Mouse (Mus musculus) bone marrow macrophage, adult 2 months (primary cell): ENCODE results near the gene Scgb3a1.

Source experiments
- CTCF ChIP-seq: IDR thresholded peaks from 2 replicates; pipeline ENCODE4 v1.5.1; 2012; ENCODE audit warnings: low read depth, mild to moderate bottlenecking, low read length, moderate library complexity
- POLR2A ChIP-seq: IDR thresholded peaks from 2 replicates; pipeline ENCODE4 v1.6.1; 2012; ENCODE audit warnings: mild to moderate bottlenecking, low read depth, low read length, borderline replicate concordance

GRCm38 (mm10) chr11:49636449-49636848, 27.0 kb upstream of the Scgb3a1 start:
- TF ChIP-seq POLR2A (no peak), CTCF (no peak)
